Mouse (Mus musculus) thymus, adult 2 months (tissue): ENCODE results near the gene Crkl. TPM values are rescaled to one million over a fixed set of nuclear protein-coding genes. Genes with fewer than 3 reads are reported as not detected.

Experiments used
- DNase-seq: peaks from one replicate; pipeline ENCODE4 v3.0.0; 2021
- H3K27ac ChIP-seq: fragments of 200-500 bp; 2 replicates; pipeline ENCODE4 v1.5.1; 2012; ENCODE audit warnings: low read length, control low read depth; ENCODE audit not compliant: control insufficient read depth, insufficient read depth
- H3K27me3 ChIP-seq: fragments of 200-500 bp; 2 replicates; pipeline ENCODE4 v1.6.1; 2012; ENCODE audit warnings: mild to moderate bottlenecking, low read length, moderate library complexity, mixed read lengths; ENCODE audit not compliant: control insufficient read depth, insufficient read depth
- H3K36me3 ChIP-seq: fragments of 200-500 bp; 2 replicates; pipeline ENCODE4 v1.6.1; 2012; ENCODE audit warnings: mild to moderate bottlenecking, low read length, moderate library complexity; ENCODE audit not compliant: control insufficient read depth, insufficient read depth
- H3K4me1 ChIP-seq: fragments of 200-500 bp; replicated peaks from 2 replicates; pipeline ENCODE4 v1.6.1; 2012; ENCODE audit warnings: low read length; ENCODE audit not compliant: control insufficient read depth, insufficient read depth
- H3K4me3 ChIP-seq: fragments of 200-500 bp; 2 replicates; pipeline ENCODE4 v1.5.1; 2012; ENCODE audit warnings: mild to moderate bottlenecking, low read length, control low read depth, moderate library complexity; ENCODE audit not compliant: control insufficient read depth, insufficient read depth
- CTCF ChIP-seq: fragments of 200-500 bp; IDR thresholded peaks from 2 replicates; pipeline ENCODE4 v1.5.1; 2012; ENCODE audit warnings: mild to moderate bottlenecking, control low read depth, low read length, moderate library complexity, borderline replicate concordance; ENCODE audit not compliant: control insufficient read depth, poor library complexity, insufficient read depth; ENCODE audit errors: extremely low read depth
- POLR2A ChIP-seq: fragments of 200-500 bp; IDR thresholded peaks from 2 replicates; pipeline ENCODE4 v1.6.1; 2012; ENCODE audit warnings: mild to moderate bottlenecking, low read length, control low read depth, moderate library complexity; ENCODE audit not compliant: control insufficient read depth, poor library complexity, insufficient read depth; ENCODE audit errors: extremely low read depth
- WGBS: fragments of 180-500 bp; shearing (Covaris S2); methylation state at CpG from one replicate; pipeline ENCODE4 v1.1.7; 2018; 5-methylcytosine and 5-hydroxymethylcytosine counted together
- polyA plus RNA-seq: library from polyadenylated mRNA; depleted of rRNA; stranded (reverse); fragments of >200 nt; gene quantifications from 2 replicates; pipeline ENCODE4 v1.2.3, GENCODE M21; 2012

The Crkl gene
- polyA plus RNA-seq, 1 experiment, result 147 TPM

DNA sequence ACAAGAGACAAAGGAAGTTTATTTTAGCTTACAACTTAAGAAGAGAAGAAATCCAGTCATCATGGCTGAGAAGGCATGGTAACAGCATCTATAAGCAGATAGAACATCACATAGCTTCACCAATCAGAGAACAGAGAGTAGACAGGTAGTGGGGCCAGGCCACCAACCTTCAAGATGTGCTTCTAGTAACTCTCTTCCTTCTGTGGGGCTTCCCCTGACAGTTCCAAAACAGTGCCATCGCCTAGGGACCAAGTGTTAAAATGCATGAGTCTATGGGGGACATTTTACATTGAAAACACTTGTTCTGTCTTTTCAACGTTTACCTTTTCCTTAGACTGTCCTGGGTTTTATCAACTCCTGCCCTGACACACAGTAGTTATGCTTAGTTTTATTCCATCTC lies 11.4 kb downstream of the Crkl start:
- Histone ChIP-seq H3K36me3 (peaks cover 2% of the 10 kb centered on the region), H3K4me3 (no peak overlapping the region), H3K27me3 (no peaks in the 10 kb centered on the region), H3K27ac (no peak overlapping the region), H3K4me1 (no peaks in the 10 kb centered on the region)
- no peak for DNase-seq
- TF ChIP-seq CTCF (no peak), POLR2A (no peak)
- WGBS, result 94% methylated on average over 2 of the region's 2 CpGs

DNA sequence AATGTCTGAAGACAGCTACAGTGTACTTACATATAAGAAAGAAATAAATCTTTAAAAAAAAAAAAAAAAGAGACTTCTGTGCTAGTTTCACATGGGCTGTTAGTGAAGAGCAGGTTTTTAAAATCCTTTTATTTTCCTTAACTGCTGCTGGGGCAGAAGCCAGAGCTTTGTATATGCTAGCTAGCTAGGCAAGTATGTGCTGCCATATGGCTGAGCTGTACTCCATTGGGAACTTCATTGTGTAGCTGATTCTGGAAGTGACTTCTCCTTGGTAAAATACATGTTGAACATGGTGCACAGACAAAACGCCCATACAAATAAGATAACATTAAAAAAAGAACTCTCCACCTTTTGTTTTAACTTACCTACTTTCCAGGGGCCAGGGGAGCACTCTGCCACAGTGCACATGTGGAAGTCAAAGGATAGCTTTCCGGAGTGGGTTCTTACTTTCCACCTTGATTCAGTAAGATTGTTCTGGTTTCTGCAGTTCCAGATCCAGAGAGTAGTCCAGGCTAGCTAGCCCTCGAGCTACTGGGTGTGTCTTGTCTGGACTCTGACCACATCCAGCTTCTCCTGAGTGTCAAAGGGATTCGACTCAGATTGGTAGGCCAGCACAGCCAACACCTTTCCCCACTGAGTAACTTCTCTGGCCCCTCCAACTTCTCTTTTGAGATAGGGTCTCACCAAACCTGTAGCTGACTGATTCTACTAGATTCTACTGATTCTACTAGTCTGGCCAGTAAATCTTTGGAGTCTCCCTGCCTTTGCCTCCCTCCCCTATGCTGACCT lies 15.3 kb downstream of the Crkl start:
- TF ChIP-seq POLR2A (no peak), CTCF (no peak)
- no peak for DNase-seq
- Histone ChIP-seq H3K36me3 (peaks cover 30% of the 10 kb centered on the region), H3K4me3 (no peak overlapping the region), H3K4me1 (no peaks in the 10 kb centered on the region), H3K27me3 (no peaks in the 10 kb centered on the region), H3K27ac (no peak overlapping the region)
- 81% methylated on average over 4 of the region's 4 CpGs for WGBS

DNA sequence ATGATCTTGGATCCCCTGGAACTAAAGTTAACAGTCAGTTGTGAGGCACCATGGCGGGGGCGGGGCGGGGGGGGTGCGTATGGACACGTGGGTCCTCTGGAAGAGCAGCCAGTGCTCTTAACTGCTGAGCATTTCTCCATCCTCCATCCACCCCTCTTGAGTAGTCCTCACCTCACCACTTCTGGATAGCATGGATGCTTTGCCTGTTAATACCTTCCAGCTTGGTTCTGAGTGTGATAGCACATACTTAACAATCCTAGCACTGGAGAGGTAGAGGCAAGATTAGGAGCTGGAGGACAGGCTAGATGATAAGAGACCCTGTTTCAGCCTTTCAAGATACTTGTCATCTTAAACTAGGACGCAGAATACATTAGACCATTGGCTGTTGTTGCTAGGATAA lies 20.7 kb downstream of the Crkl start:
- WGBS, result 91% methylated on average over 6 of the region's 6 CpGs
- Histone ChIP-seq H3K36me3 (peaks cover 38% of the 10 kb centered on the region), H3K4me1 (peaks cover 3% of the 10 kb centered on the region), H3K27me3 (no peaks in the 10 kb centered on the region), H3K27ac (no peak overlapping the region), H3K4me3 (no peak overlapping the region)
- TF ChIP-seq POLR2A (no peak), CTCF (no peak)
- no peak for DNase-seq

DNA sequence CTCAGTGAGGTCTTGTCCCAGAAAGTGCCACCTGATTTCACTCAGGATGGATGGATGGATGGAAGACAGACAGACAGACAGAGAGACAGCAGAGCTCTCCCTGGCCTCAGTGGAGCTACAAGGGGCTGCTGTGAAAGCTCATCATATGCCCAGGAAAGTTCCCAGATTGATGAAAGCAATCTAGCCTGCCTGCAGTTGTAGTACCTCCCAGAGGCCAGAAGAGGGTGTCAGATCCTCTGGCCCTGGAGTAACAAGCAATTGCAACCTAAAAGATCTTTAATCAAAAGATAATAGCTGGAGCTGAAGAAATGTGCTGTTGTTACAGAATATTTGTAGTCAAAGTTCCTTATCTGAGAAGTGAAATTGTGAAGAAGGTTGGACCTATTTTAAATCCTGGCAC lies 22.3 kb downstream of the Crkl start:
- TF ChIP-seq POLR2A (no peak), CTCF (no peak)
- peak; percentile 42 for DNase-seq
- Histone ChIP-seq H3K27me3 (no peaks in the 10 kb centered on the region), H3K36me3 (peaks cover 33% of the 10 kb centered on the region), H3K4me3 (no peak overlapping the region), H3K4me1 (peaks cover 3% of the 10 kb centered on the region), H3K27ac (no peak overlapping the region)

DNA sequence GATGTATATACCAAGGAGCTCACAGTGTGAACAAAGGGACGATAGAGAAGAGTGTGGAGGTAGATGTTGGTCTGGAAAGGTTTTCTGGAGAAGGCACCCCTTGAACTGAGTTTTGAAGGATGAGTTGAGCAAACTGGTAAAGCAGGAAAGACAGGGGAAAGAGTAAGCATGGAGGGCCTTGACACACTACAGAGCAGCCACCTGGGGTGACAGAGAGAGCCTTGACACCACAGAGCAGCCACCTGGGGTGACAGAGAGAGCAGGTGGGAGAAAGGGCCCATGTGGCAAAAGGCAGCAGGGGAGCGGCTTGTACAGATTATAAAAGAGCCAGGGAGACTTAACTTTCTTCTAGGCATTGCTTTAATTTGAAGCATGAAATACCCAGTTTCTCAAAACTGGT lies 23.0 kb downstream of the Crkl start:
- H3K36me3 ChIP-seq, result peaks cover 26% of the 10 kb centered on the region
- peak; percentile 24 for DNase-seq
- H3K27me3 ChIP-seq, result no peaks in the 10 kb centered on the region
- 47% methylated on average over 2 of the region's 2 CpGs for WGBS
- no peak for TF ChIP-seq CTCF
- TF ChIP-seq POLR2A, result no peak
- H3K4me3 ChIP-seq, result no peak overlapping the region
- no peak overlapping the region for H3K27ac ChIP-seq
- peaks cover 3% of the 10 kb centered on the region for H3K4me1 ChIP-seq

DNA sequence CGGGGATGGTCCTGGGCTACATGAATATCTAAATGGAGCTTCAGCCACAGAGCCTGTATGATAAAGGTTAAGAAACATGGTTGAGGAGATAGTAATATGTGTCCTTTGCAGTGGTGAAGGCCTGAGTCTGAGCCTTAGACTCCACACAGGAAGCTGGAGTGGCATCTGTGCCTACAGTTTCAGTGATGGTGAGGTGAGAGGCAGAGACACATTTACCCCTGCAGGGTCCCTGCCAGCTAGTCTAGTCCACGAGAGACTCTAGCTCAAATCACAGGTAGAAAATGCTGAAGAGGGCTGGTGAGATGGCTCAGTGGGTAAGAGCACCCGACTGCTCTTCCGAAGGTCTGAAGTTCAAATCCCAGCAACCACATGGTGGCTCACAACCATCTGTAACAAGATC lies 23.5 kb downstream of the Crkl start:
- H3K4me1 ChIP-seq, result peaks cover 3% of the 10 kb centered on the region
- no peaks in the 10 kb centered on the region for H3K27me3 ChIP-seq
- no peak for TF ChIP-seq POLR2A
- WGBS, result 98% methylated on average over 4 of the region's 4 CpGs
- H3K36me3 ChIP-seq, result peaks cover 20% of the 10 kb centered on the region
- no peak overlapping the region for H3K4me3 ChIP-seq
- H3K27ac ChIP-seq, result no peak overlapping the region
- no peak for DNase-seq
